Comparison of ENCODE assay signal across 17 mouse cellular contexts in genomic region chr3:32890174-32890573, GRCm38 (mm10).
"Had no signal": no experiment of that assay in that cellular context is flagged by ENCODE, and none has a peak within 500 bp of the region (broad histone marks: within the 10 kb centered on the region; RNA-seq: fewer than 3 reads in every experiment).

No protein-coding gene starts in this region.

- H3K4me3 ChIP-seq: neural tube, embryonic 12.5 days; neural tube, embryonic 13.5 days; neural tube, embryonic 15.5 days; stomach, embryonic 15.5 days had no signal

- H3K27ac ChIP-seq: neural tube, embryonic 12.5 days; neural tube, embryonic 13.5 days; neural tube, embryonic 15.5 days; stomach, embryonic 15.5 days; stomach, postnatal 0 days had no signal

- DNase-seq: retina, postnatal 1 day; right cerebral cortex, adult 18-20 months; right cerebral cortex, postnatal 14 days; right cerebral cortex, postnatal 25 days; right cerebral cortex, postnatal 4 days; spleen, adult 18-20 months; thymus, adult 18-20 months; thymus, adult 2 months; thymus, postnatal 14 days; thymus, postnatal 25 days; thymus, postnatal 36 days; thymus, postnatal 4 days had no signal
